Mouse (Mus musculus): Measurements from ENCODE around the gene Edar. TPM values are rescaled to one million over a fixed set of nuclear protein-coding genes. Genes with fewer than 3 reads are reported as not detected.
"Not testable (repeated sequence)": the region's sequence is repeated elsewhere in the genome, so short reads cannot be mapped to it uniquely, and the experiment has no call there.

Edar gene
- under 1 TPM; 0.64 to 0.65 TPM for total RNA-seq (2021)

- peak; percentile 81 to 90 for DNase-seq
- intact Hi-C loops (cut with DNase I): loop anchor here (1.0 to 2.0 kb wide), 4 partner anchors 22 to 115 kb away; no protein-coding TSS in a partner anchor
Measured at GRCm38 (mm10) chr10:58675533-58675932, at the start of gene Edar. TSS of gene Edar (minus strand) at chr10:58675654.

GRCm38 (mm10) chr10:58718110-58718509 is 42.7 kb upstream of the Edar start, which contains the start of gene Gm17542:
TSS of gene Gm17542 (minus strand) at chr10:58718210.
- DNase-seq; intact Hi-C loops (cut with DNase I): not testable (repeated sequence)

GRCm38 (mm10) chr10:58714789-58715148 is 39.3 kb upstream of the Edar start:
- intact Hi-C loops (cut with DNase I): no loop called here
- DNase-seq: no peak

- intact Hi-C loops (cut with DNase I): no loop called here
- peak; percentile 5 to 7 for DNase-seq
Measured at GRCm38 (mm10) chr10:58713855-58714788, 38.7 kb upstream of the Edar start.

GRCm38 (mm10) chr10:58713225-58713624 is 37.8 kb upstream of the Edar start:
- DNase-seq: no peak
- intact Hi-C loops (cut with DNase I): no loop called here

- DNase-seq: no peak
- intact Hi-C loops (cut with DNase I): no loop called here
Measured at GRCm38 (mm10) chr10:58709021-58709420, 33.6 kb upstream of the Edar start.

- DNase-seq: no peak
- intact Hi-C loops (cut with DNase I): no loop called here
Measured at GRCm38 (mm10) chr10:58700578-58700977, 25.1 kb upstream of the Edar start.

GRCm38 (mm10) chr10:58700160-58700559 is 24.7 kb upstream of the Edar start:
- intact Hi-C loops (cut with DNase I): no loop called here
- DNase-seq: no peak

- intact Hi-C loops (cut with DNase I): no loop called here
- DNase-seq: no peak
Measured at GRCm38 (mm10) chr10:58698955-58699354, 23.5 kb upstream of the Edar start.

- intact Hi-C loops (cut with DNase I): no loop called here
- no peak for DNase-seq
Measured at GRCm38 (mm10) chr10:58691051-58691450, 15.6 kb upstream of the Edar start.

- DNase-seq: no peak
- intact Hi-C loops (cut with DNase I): no loop called here
Measured at GRCm38 (mm10) chr10:58679298-58679697, 3.8 kb upstream of the Edar start.

- intact Hi-C loops (cut with DNase I): loop anchor here (2.0 kb wide), 2 partner anchors 45 to 113 kb away; no protein-coding TSS in a partner anchor
Measured at GRCm38 (mm10) chr10:58673278-58674061, 2.0 kb downstream of the Edar start.

GRCm38 (mm10) chr10:58672557-58673277 is 2.7 kb downstream of the Edar start:
- DNase-seq: no peak
- intact Hi-C loops (cut with DNase I): no loop called here

More at GRCm38 (mm10) chr10:58673278-58674061, 2.0 kb downstream of the Edar start:
- peak; percentile 76 to 82 for DNase-seq

- DNase-seq: peak; percentile 49 to 59
Measured at GRCm38 (mm10) chr10:58663868-58664267, 11.6 kb downstream of the Edar start.

GRCm38 (mm10) chr10:58663417-58663816 is 12.0 kb downstream of the Edar start:
- peak; percentile 73 to 75 for DNase-seq

More at GRCm38 (mm10) chr10:58663868-58664267, 11.6 kb downstream of the Edar start:
- intact Hi-C loops (cut with DNase I): no loop called here

GRCm38 (mm10) chr10:58659268-58659986 is 16.0 kb downstream of the Edar start:
- intact Hi-C loops (cut with DNase I): no loop called here
- DNase-seq: no peak

More at GRCm38 (mm10) chr10:58663417-58663816, 12.0 kb downstream of the Edar start:
- intact Hi-C loops (cut with DNase I): no loop called here

- intact Hi-C loops (cut with DNase I): no loop called here
- peak in 1 of 2 experiments; percentile 46 for DNase-seq
Measured at GRCm38 (mm10) chr10:58657731-58658130, 17.7 kb downstream of the Edar start.

- peak; percentile 51 to 59 for DNase-seq
Measured at GRCm38 (mm10) chr10:58653679-58654078, 21.8 kb downstream of the Edar start.

More at GRCm38 (mm10) chr10:58653679-58654078, 21.8 kb downstream of the Edar start:
- intact Hi-C loops (cut with DNase I): loop anchor here (1.0 kb wide), 1 partner anchor 22 kb away; the partner anchor contains the start of gene Edar
